Mouse (Mus musculus): ENCODE results near the gene 4930444G20Rik. TPM values are rescaled to one million over a fixed set of nuclear protein-coding genes. Genes with fewer than 3 reads are reported as not detected.
"Not testable (repeated sequence)": the region's sequence is repeated elsewhere in the genome, so short reads cannot be mapped to it uniquely, and the experiment has no call there.

4930444G20Rik gene
- 0.22 and 0.32 TPM in 2 replicates for total RNA-seq (2012; rRNA removed)

DNA sequence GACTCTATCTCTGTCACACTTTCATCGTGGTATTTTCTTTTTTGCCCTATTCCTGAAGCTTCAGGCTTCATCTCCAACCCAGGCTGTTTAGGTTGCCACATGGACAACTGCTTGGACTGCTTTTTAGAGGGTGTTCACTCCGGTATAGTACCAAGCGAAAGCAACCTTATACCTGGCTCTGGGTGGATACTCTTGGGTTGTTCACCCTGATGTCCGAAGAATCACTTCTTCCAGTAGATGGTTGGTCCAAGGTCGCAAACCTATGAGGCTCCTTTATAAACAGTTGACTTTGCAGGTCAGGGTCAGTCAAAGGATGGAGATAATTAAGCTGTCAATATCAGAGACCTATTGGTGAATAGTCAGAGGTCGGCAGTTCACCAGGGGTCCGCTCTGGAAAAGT, at the start of gene 4930444G20Rik:
TSS of gene 4930444G20Rik (minus strand) at position 101 of the 400 bp plus-strand sequence.
- in situ Hi-C loops (cut with MboI; ENCODE audit: low sequenced_read_pairs in 2 of 2, unreplicated experiment in 2 of 2); H3K9me3 ChIP-seq (ENCODE audit: control insufficient read depth, insufficient read depth, low read depth, low read length); H3K9ac ChIP-seq (ENCODE audit: insufficient read depth, low read depth, low read length, poor library complexity, severe bottlenecking); H3K4me3 ChIP-seq (ENCODE audit: insufficient read depth in 1 of 2, low read depth in 1 of 2, low read length in 2 of 2, poor library complexity in 1 of 2, severe bottlenecking in 1 of 2); H3K27ac ChIP-seq (ENCODE audit: insufficient read depth, low read depth, low read length, poor library complexity, severe bottlenecking); DNase-seq (ENCODE audit: low read depth, low spot score); H3K4me1 ChIP-seq (ENCODE audit: control insufficient read depth in 2 of 2, insufficient read depth in 2 of 2, low read length in 2 of 2, poor library complexity in 1 of 2); H3K36me3 ChIP-seq (ENCODE audit: control insufficient read depth, insufficient read depth, low read length, poor library complexity, severe bottlenecking): not testable (repeated sequence)

DNA sequence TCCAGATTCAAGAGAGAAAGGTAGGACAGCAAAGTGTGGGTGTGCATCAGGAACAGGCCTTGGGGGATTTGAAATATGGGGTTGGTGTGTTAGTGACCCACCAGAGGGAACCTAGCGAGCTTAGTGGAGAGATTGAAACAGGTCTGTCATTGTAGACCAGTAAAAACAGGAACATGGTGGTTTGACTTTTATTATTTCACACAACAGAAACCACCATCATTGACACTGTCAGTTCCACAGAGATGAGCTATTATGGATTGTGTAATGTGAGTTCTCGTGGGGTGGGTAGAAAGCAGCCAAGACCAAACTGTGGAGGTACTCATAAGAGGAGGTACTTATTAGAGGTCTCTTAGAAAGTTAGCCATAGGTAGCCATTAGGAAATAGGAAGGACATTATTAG, 6.7 kb upstream of the 4930444G20Rik start:
- no peaks in the 10 kb centered on the region for H3K4me1 ChIP-seq (ENCODE audit: control insufficient read depth in 2 of 2, insufficient read depth in 2 of 2, low read length in 2 of 2, poor library complexity in 1 of 2)
- no peaks in the 10 kb centered on the region for H3K36me3 ChIP-seq (ENCODE audit: control insufficient read depth, insufficient read depth, low read length, poor library complexity, severe bottlenecking)
- 0 out of 2 replicates have a peak, but pooled peaks cover 1% of the 10 kb centered on the region for H3K9me3 ChIP-seq (ENCODE audit: control insufficient read depth, insufficient read depth, low read depth, low read length)
- TF ChIP-seq MAFK (IDR thresholded peaks at IDR 0.05; ENCODE audit: insufficient read depth, low read depth, low read length), result no peak
- TF ChIP-seq CHD2 (IDR thresholded peaks at IDR 0.05; ENCODE audit: low read depth, low read length), result no peak
- TF ChIP-seq HCFC1 (IDR thresholded peaks at IDR 0.05; ENCODE audit: borderline replicate concordance, insufficient read depth, low read length), result no peak
- no peak for TF ChIP-seq ZC3H11A (IDR thresholded peaks at IDR 0.05; ENCODE audit: borderline replicate concordance, low read depth, low read length)
- no peak for TF ChIP-seq ZNF384 (IDR thresholded peaks at IDR 0.05; ENCODE audit: low read depth, low read length)
- H3K27ac ChIP-seq (ENCODE audit: insufficient read depth, low read depth, low read length, poor library complexity, severe bottlenecking), result no peak overlapping the region
- H3K9ac ChIP-seq (ENCODE audit: insufficient read depth, low read depth, low read length, poor library complexity, severe bottlenecking), result no peak overlapping the region
- in situ Hi-C loops (cut with MboI; ENCODE audit: low sequenced_read_pairs in 2 of 2, unreplicated experiment in 2 of 2), result no loop called here
- DNase-seq (ENCODE audit: low read depth, low spot score), result no peak
- H3K4me3 ChIP-seq (ENCODE audit: insufficient read depth in 1 of 2, low read depth in 1 of 2, low read length in 2 of 2, poor library complexity in 1 of 2, severe bottlenecking in 1 of 2), result no peak overlapping the region

DNA sequence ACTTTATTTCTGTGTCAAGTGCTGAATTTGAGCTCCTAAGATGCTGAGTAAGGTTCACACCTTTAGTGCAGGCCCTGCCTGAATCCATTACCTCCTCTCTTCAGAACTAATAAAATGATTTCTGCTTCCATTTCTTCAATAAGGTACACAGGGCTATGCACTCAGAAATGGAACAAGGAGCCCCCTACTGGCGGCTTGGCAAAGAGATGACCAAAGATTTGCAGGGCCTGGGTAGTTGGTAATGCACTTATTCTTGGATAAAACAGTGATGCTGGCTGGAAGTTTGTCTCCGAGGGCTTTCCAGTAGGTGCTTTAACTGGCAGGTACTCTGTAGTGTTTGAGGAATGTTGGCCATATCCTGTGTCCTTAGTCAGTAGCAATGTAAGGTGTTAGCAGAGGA, 4.9 kb upstream of the 4930444G20Rik start:
- in situ Hi-C loops (cut with MboI; ENCODE audit: low sequenced_read_pairs in 2 of 2, unreplicated experiment in 2 of 2), result no loop called here
- H3K4me3 ChIP-seq (ENCODE audit: insufficient read depth in 1 of 2, low read depth in 1 of 2, low read length in 2 of 2, poor library complexity in 1 of 2, severe bottlenecking in 1 of 2), result no peak overlapping the region
- H3K4me1 ChIP-seq (ENCODE audit: control insufficient read depth in 2 of 2, insufficient read depth in 2 of 2, low read length in 2 of 2, poor library complexity in 1 of 2), result no peaks in the 10 kb centered on the region
- TF ChIP-seq CHD2 (IDR thresholded peaks at IDR 0.05; ENCODE audit: low read depth, low read length) (no peak), ZNF384 (IDR thresholded peaks at IDR 0.05; ENCODE audit: low read depth, low read length) (no peak), ZC3H11A (IDR thresholded peaks at IDR 0.05; ENCODE audit: borderline replicate concordance, low read depth, low read length) (no peak), MAFK (IDR thresholded peaks at IDR 0.05; ENCODE audit: insufficient read depth, low read depth, low read length) (no peak), HCFC1 (IDR thresholded peaks at IDR 0.05; ENCODE audit: borderline replicate concordance, insufficient read depth, low read length) (no peak)
- no peak for DNase-seq (ENCODE audit: low read depth, low spot score)
- 0 out of 2 replicates have a peak, but pooled peaks cover 1% of the 10 kb centered on the region for H3K9me3 ChIP-seq (ENCODE audit: control insufficient read depth, insufficient read depth, low read depth, low read length)
- H3K9ac ChIP-seq (ENCODE audit: insufficient read depth, low read depth, low read length, poor library complexity, severe bottlenecking), result no peak overlapping the region
- no peak overlapping the region for H3K27ac ChIP-seq (ENCODE audit: insufficient read depth, low read depth, low read length, poor library complexity, severe bottlenecking)
- H3K36me3 ChIP-seq (ENCODE audit: control insufficient read depth, insufficient read depth, low read length, poor library complexity, severe bottlenecking), result no peaks in the 10 kb centered on the region

DNA sequence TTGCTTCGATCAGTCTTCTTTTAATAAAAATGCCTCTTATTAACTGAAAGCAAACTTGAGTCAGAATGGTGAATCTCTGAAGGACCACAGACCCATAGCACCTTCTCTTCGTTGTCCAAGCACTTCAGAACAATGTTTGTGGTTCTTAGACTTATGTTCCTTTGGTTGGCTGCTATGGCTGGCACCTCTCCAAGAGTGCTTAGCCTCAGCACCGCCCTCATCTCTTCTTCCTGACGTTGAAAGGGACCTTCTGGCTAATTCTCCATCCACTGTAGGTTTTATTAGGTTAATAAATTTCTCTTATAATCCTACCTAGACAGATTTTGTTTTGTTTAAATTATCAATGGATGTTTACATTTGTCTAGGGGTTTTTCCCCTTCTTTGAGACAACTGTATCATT, 2.7 kb upstream of the 4930444G20Rik start:
- in situ Hi-C loops (cut with MboI; ENCODE audit: low sequenced_read_pairs in 2 of 2, unreplicated experiment in 2 of 2), result no loop called here
- no peak for DNase-seq (ENCODE audit: low read depth, low spot score)
- no peak overlapping the region for H3K27ac ChIP-seq (ENCODE audit: insufficient read depth, low read depth, low read length, poor library complexity, severe bottlenecking)

DNA sequence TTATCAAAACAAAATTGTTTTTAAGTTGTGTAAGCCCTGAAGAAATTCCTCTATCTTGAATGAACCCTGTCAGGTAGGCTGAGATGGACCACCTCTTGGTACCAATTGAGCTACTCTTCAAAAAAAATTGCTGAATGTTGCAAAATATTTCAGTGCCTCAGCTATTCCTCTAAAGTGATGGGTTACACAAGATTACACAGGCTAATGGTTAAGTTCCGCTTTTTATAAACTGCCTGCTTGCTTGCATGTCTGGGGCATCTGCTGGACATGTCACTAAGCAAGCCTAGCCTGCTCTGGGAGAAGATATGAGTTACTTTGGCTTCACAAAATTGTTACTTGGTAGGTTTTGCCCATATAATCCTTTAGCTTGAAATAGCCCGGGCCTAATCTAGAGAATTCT, 2.3 kb upstream of the 4930444G20Rik start:
- no peak overlapping the region for H3K9ac ChIP-seq (ENCODE audit: insufficient read depth, low read depth, low read length, poor library complexity, severe bottlenecking)
- no peaks in the 10 kb centered on the region for H3K36me3 ChIP-seq (ENCODE audit: control insufficient read depth, insufficient read depth, low read length, poor library complexity, severe bottlenecking)
- no peak for DNase-seq (ENCODE audit: low read depth, low spot score)
- no peak overlapping the region for H3K27ac ChIP-seq (ENCODE audit: insufficient read depth, low read depth, low read length, poor library complexity, severe bottlenecking)
- in situ Hi-C loops (cut with MboI; ENCODE audit: low sequenced_read_pairs in 2 of 2, unreplicated experiment in 2 of 2), result no loop called here
- no peak for TF ChIP-seq ZNF384 (IDR thresholded peaks at IDR 0.05; ENCODE audit: low read depth, low read length)
- TF ChIP-seq CHD2 (IDR thresholded peaks at IDR 0.05; ENCODE audit: low read depth, low read length), result no peak
- TF ChIP-seq ZC3H11A (IDR thresholded peaks at IDR 0.05; ENCODE audit: borderline replicate concordance, low read depth, low read length), result no peak
- TF ChIP-seq MAFK (IDR thresholded peaks at IDR 0.05; ENCODE audit: insufficient read depth, low read depth, low read length), result no peak
- no peaks in the 10 kb centered on the region for H3K4me1 ChIP-seq (ENCODE audit: control insufficient read depth in 2 of 2, insufficient read depth in 2 of 2, low read length in 2 of 2, poor library complexity in 1 of 2)
- H3K9me3 ChIP-seq (ENCODE audit: control insufficient read depth, insufficient read depth, low read depth, low read length), result 0 out of 2 replicates have a peak, but pooled peaks cover 1% of the 10 kb centered on the region
- no peak overlapping the region for H3K4me3 ChIP-seq (ENCODE audit: insufficient read depth in 1 of 2, low read depth in 1 of 2, low read length in 2 of 2, poor library complexity in 1 of 2, severe bottlenecking in 1 of 2)

More for the DNA sequence above, 2.7 kb upstream of the 4930444G20Rik start:
- H3K36me3 ChIP-seq (ENCODE audit: control insufficient read depth, insufficient read depth, low read length, poor library complexity, severe bottlenecking), result no peaks in the 10 kb centered on the region
- H3K9ac ChIP-seq (ENCODE audit: insufficient read depth, low read depth, low read length, poor library complexity, severe bottlenecking), result no peak overlapping the region
- no peak overlapping the region for H3K4me3 ChIP-seq (ENCODE audit: insufficient read depth in 1 of 2, low read depth in 1 of 2, low read length in 2 of 2, poor library complexity in 1 of 2, severe bottlenecking in 1 of 2)
- no peak for TF ChIP-seq CHD2 (IDR thresholded peaks at IDR 0.05; ENCODE audit: low read depth, low read length)
- TF ChIP-seq ZNF384 (IDR thresholded peaks at IDR 0.05; ENCODE audit: low read depth, low read length), result no peak
- TF ChIP-seq MAFK (IDR thresholded peaks at IDR 0.05; ENCODE audit: insufficient read depth, low read depth, low read length), result no peak
- TF ChIP-seq HCFC1 (IDR thresholded peaks at IDR 0.05; ENCODE audit: borderline replicate concordance, insufficient read depth, low read length), result no peak
- TF ChIP-seq ZC3H11A (IDR thresholded peaks at IDR 0.05; ENCODE audit: borderline replicate concordance, low read depth, low read length), result no peak
- no peaks in the 10 kb centered on the region for H3K4me1 ChIP-seq (ENCODE audit: control insufficient read depth in 2 of 2, insufficient read depth in 2 of 2, low read length in 2 of 2, poor library complexity in 1 of 2)
- H3K9me3 ChIP-seq (ENCODE audit: control insufficient read depth, insufficient read depth, low read depth, low read length), result 0 out of 2 replicates have a peak, but pooled peaks cover 1% of the 10 kb centered on the region

Measured in ES-E14 (cell line).